Mouse (Mus musculus): ENCODE results near the gene Il27. TPM values are rescaled to one million over a fixed set of nuclear protein-coding genes. Genes with fewer than 3 reads are reported as not detected.

Gene Il27
- polyA plus RNA-seq, 2 experiments = not detected

DNA sequence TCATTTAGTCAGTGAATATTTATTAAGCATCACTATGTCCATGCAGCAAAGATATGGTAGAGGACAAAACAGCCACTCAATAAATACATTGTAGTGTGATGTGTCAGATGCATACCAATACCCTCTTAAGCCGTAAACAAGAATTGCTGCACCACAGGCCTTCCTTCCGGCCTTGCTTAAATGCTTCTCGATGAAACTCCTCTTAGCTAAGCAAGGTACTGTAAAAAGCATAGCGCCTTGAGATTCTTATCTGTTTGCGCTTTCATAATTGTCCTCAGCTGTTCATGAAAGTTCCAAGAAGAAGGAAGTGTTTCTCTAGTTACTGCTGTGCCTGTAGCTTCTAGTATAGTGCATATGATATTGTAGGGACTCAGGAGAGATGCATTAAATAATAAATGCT, 11.9 kb upstream of the Il27 start:
- DNase-seq (ENCODE audit: low spot score) = no peak
- Histone ChIP-seq H3K4me3 (replicated peaks; ENCODE audit: low read length) (no peak overlapping the region), H3K9me3 (ENCODE audit: control insufficient read depth, low read length) (no peaks in the 10 kb centered on the region), H3K27me3 (ENCODE audit: control insufficient read depth, insufficient read depth, low read length) (no peaks in the 10 kb centered on the region), H3K27ac (replicated peaks; ENCODE audit: low read depth, low read length) (no peak overlapping the region), H3K4me1 (ENCODE audit: control insufficient read depth, insufficient read depth, low read length) (no peaks in the 10 kb centered on the region), H3K4me2 (replicated peaks; ENCODE audit: low read depth, low read length, severe bottlenecking) (no peak overlapping the region), H3K9ac (ENCODE audit: low read depth, low read length, severe bottlenecking) (no peak overlapping the region), H3K36me3 (ENCODE audit: control insufficient read depth, insufficient read depth, low read length) (no peaks in the 10 kb centered on the region)
- WGBS = 73% methylated on average over 5 of the region's 5 CpGs
- ATAC-seq (ENCODE audit: low FRiP score, low read depth) = no peak
- no peak for TF ChIP-seq POLR2A (IDR thresholded peaks at IDR 0.05; ENCODE audit: borderline replicate concordance, extremely low read depth, insufficient read depth, insufficient read length)

DNA sequence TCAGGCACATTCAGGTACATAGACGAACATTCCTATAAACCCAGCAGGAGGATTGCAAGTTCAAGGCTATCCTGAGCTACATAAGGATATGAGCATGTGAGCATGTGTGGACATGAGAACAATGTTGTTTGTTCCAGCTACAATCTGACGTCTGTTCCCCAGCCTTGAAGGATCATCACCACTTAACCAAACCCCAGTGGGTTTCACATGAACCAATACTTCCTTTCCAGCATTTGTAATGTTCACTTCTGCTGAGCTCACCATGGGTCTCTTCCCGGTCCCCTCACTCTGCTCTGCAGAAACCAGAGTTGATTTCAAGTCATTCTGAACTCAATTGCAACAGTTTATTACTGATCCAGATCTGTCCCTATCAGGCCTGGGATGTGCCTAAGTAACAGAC, 7.9 kb upstream of the Il27 start:
- Histone ChIP-seq H3K36me3 (ENCODE audit: control insufficient read depth, insufficient read depth, low read length) (no peaks in the 10 kb centered on the region), H3K4me1 (ENCODE audit: control insufficient read depth, insufficient read depth, low read length) (no peaks in the 10 kb centered on the region), H3K4me3 (replicated peaks; ENCODE audit: low read length) (no peak overlapping the region), H3K9me3 (ENCODE audit: control insufficient read depth, low read length) (no peaks in the 10 kb centered on the region), H3K27me3 (ENCODE audit: control insufficient read depth, insufficient read depth, low read length) (no peaks in the 10 kb centered on the region), H3K27ac (replicated peaks; ENCODE audit: low read depth, low read length) (no peak overlapping the region), H3K9ac (ENCODE audit: low read depth, low read length, severe bottlenecking) (no peak overlapping the region), H3K4me2 (replicated peaks; ENCODE audit: low read depth, low read length, severe bottlenecking) (no peak overlapping the region)
- no peak for DNase-seq (ENCODE audit: low spot score)
- WGBS = 75% methylated on average over 3 of the region's 3 CpGs
- no peak for ATAC-seq (ENCODE audit: low FRiP score, low read depth)
- no peak for TF ChIP-seq POLR2A (IDR thresholded peaks at IDR 0.05; ENCODE audit: borderline replicate concordance, extremely low read depth, insufficient read depth, insufficient read length)

DNA sequence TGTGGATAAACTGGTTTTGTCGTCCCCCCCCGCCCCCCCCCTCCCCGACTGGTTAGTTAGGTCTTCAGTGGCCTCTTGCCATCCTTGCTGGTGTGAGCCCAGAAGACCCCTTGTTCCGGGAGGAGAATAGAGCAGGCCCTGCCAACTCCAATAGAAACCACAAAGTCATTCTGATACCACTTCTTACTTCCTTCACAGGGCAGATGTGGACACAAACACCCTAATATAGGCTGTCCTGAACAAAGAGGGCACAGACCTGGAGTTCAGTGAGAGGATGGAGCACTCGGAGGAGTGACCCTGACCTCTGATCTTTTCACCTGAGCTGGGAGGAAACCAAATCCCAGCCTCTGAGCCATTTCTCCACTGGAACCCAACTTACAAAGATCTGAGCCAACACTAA, 7.2 kb upstream of the Il27 start:
- Histone ChIP-seq H3K27me3 (ENCODE audit: control insufficient read depth, insufficient read depth, low read length) (no peaks in the 10 kb centered on the region), H3K27ac (replicated peaks; ENCODE audit: low read depth, low read length) (no peak overlapping the region), H3K4me3 (replicated peaks; ENCODE audit: low read length) (no peak overlapping the region), H3K36me3 (ENCODE audit: control insufficient read depth, insufficient read depth, low read length) (no peaks in the 10 kb centered on the region), H3K9ac (ENCODE audit: low read depth, low read length, severe bottlenecking) (no peak overlapping the region), H3K4me2 (replicated peaks; ENCODE audit: low read depth, low read length, severe bottlenecking) (no peak overlapping the region), H3K9me3 (ENCODE audit: control insufficient read depth, low read length) (no peaks in the 10 kb centered on the region), H3K4me1 (ENCODE audit: control insufficient read depth, insufficient read depth, low read length) (no peaks in the 10 kb centered on the region)
- 48% methylated on average over 4 of the region's 5 CpGs for WGBS
- ATAC-seq (ENCODE audit: low FRiP score, low read depth) (no peak), DNase-seq (ENCODE audit: low spot score) (no peak)
- no peak for TF ChIP-seq POLR2A (IDR thresholded peaks at IDR 0.05; ENCODE audit: borderline replicate concordance, extremely low read depth, insufficient read depth, insufficient read length)

DNA sequence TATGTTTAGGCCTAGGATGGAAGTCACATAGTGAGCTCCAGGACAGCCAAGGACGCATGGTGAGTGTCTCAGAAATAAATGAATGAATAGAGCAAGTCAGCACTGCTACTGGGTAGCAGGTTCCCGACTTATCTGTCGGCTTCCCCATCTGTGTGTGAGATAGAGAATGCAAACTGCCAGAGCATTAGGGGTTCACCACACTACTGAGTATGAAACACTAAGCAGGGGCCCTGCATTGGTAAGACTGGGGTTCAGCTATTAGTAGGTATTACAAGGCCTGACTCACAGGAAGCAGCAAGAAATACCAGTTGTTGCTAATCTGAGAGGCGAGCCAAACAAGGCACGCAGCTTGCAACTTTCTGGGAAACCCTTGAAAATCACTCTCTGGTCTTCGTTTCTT, 4.2 kb upstream of the Il27 start:
- no peak for DNase-seq (ENCODE audit: low spot score)
- no peak for TF ChIP-seq POLR2A (IDR thresholded peaks at IDR 0.05; ENCODE audit: borderline replicate concordance, extremely low read depth, insufficient read depth, insufficient read length)
- Histone ChIP-seq H3K4me1 (ENCODE audit: control insufficient read depth, insufficient read depth, low read length) (no peaks in the 10 kb centered on the region), H3K27ac (replicated peaks; ENCODE audit: low read depth, low read length) (no peak overlapping the region), H3K27me3 (ENCODE audit: control insufficient read depth, insufficient read depth, low read length) (no peaks in the 10 kb centered on the region), H3K4me3 (replicated peaks; ENCODE audit: low read length) (no peak overlapping the region), H3K4me2 (replicated peaks; ENCODE audit: low read depth, low read length, severe bottlenecking) (no peak overlapping the region), H3K9me3 (ENCODE audit: control insufficient read depth, low read length) (no peaks in the 10 kb centered on the region), H3K9ac (ENCODE audit: low read depth, low read length, severe bottlenecking) (no peak overlapping the region), H3K36me3 (ENCODE audit: control insufficient read depth, insufficient read depth, low read length) (no peaks in the 10 kb centered on the region)
- no peak for ATAC-seq (ENCODE audit: low FRiP score, low read depth)
- WGBS = 90% methylated on average over 6 of the region's 6 CpGs

DNA sequence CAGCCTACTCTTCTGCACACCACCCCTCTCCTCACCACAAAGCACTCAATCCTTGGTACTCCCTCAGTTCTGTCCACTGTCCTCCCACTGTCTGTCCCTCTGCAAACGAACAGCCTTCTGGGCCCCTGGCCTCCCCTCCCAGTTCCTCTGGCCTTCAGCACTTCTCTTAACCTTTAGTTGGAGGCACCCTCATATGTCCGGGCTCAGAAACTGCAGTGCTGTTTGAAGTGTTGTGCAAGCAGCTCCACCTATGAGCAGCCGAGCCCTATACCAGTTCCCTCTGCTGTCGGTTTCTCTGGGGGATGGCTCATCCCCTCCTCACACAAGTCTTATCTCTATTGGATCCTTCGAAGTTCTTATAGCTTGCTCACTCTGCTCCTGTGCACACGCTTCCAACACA, 1.7 kb upstream of the Il27 start:
- H3K9me3 ChIP-seq (ENCODE audit: control insufficient read depth, low read length) = no peaks in the 10 kb centered on the region
- 62% methylated on average over 6 of the region's 6 CpGs for WGBS
- H3K4me2 ChIP-seq (replicated peaks; ENCODE audit: low read depth, low read length, severe bottlenecking) = no peak overlapping the region
- no peaks in the 10 kb centered on the region for H3K36me3 ChIP-seq (ENCODE audit: control insufficient read depth, insufficient read depth, low read length)
- no peak for ATAC-seq (ENCODE audit: low FRiP score, low read depth)
- no peaks in the 10 kb centered on the region for H3K4me1 ChIP-seq (ENCODE audit: control insufficient read depth, insufficient read depth, low read length)
- H3K27me3 ChIP-seq (ENCODE audit: control insufficient read depth, insufficient read depth, low read length) = no peaks in the 10 kb centered on the region
- H3K9ac ChIP-seq (ENCODE audit: low read depth, low read length, severe bottlenecking) = no peak overlapping the region
- no peak overlapping the region for H3K4me3 ChIP-seq (replicated peaks; ENCODE audit: low read length)
- TF ChIP-seq POLR2A (IDR thresholded peaks at IDR 0.05; ENCODE audit: borderline replicate concordance, extremely low read depth, insufficient read depth, insufficient read length) = no peak
- H3K27ac ChIP-seq (replicated peaks; ENCODE audit: low read depth, low read length) = no peak overlapping the region
- no peak for DNase-seq (ENCODE audit: low spot score)

DNA sequence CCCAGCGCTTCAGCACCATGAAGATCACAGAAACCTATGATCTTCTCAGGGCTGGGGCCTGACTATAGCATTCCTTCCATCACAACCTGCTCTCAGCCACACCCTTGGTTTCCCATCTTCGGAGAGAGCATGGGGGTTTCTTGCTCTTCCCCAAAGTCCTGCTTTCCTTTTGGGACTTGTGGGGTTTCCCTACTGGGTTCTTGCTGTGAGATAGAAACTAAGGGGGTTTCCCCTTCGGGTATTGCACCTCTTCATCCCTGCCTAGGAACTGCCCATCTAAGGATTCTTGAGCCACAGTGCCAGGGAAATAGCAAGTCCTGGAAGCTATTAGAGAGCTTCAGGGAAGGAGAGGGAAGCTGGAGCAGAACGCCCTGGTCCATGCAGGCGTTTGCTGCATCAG, 1.1 kb upstream of the Il27 start:
- Histone ChIP-seq H3K9ac (ENCODE audit: low read depth, low read length, severe bottlenecking) (no peak overlapping the region), H3K27ac (replicated peaks; ENCODE audit: low read depth, low read length) (no peak overlapping the region), H3K27me3 (ENCODE audit: control insufficient read depth, insufficient read depth, low read length) (no peaks in the 10 kb centered on the region), H3K36me3 (ENCODE audit: control insufficient read depth, insufficient read depth, low read length) (no peaks in the 10 kb centered on the region), H3K4me1 (ENCODE audit: control insufficient read depth, insufficient read depth, low read length) (no peaks in the 10 kb centered on the region), H3K4me2 (replicated peaks; ENCODE audit: low read depth, low read length, severe bottlenecking) (no peak overlapping the region), H3K9me3 (ENCODE audit: control insufficient read depth, low read length) (no peaks in the 10 kb centered on the region), H3K4me3 (replicated peaks; ENCODE audit: low read length) (no peak overlapping the region)
- DNase-seq (ENCODE audit: low spot score) = no peak
- no peak for ATAC-seq (ENCODE audit: low FRiP score, low read depth)
- no peak for TF ChIP-seq POLR2A (IDR thresholded peaks at IDR 0.05; ENCODE audit: borderline replicate concordance, extremely low read depth, insufficient read depth, insufficient read length)
- WGBS = 72% methylated on average over 5 of the region's 5 CpGs

All from limb, embryonic 14.5 days (tissue).